Mouse (Mus musculus) stomach, embryonic 15.5 days (tissue): ENCODE data around the gene Huwe1. TPM values are rescaled to one million over a fixed set of nuclear protein-coding genes. Genes with fewer than 3 reads are reported as not detected.

ENCODE experiments used
- ATAC-seq: fragments of 200-750 bp; cut with Nextera tagmentation; 2 replicates; pipeline ENCODE4 v1.8.0; 2017; ENCODE audit warnings: low read depth, moderate number of reproducible peaks, moderate TSS enrichment; ENCODE audit not compliant: insufficient read depth, low FRiP score
- H3K27ac ChIP-seq: fragments of 300-500 bp; sonication (generic); 2 replicates; pipeline ENCODE4 v1.5.1; 2015; ENCODE audit warnings: mild to moderate bottlenecking, inconsistent platforms
- H3K27me3 ChIP-seq: fragments of 300-500 bp; sonication (generic); replicated peaks from 2 replicates; pipeline ENCODE4 v1.6.1; 2015; ENCODE audit warnings: inconsistent platforms
- H3K36me3 ChIP-seq: fragments of 300-500 bp; sonication (generic); 2 replicates; pipeline ENCODE4 v1.6.1; 2015; ENCODE audit warnings: inconsistent platforms
- H3K4me1 ChIP-seq: fragments of 300-500 bp; sonication (generic); 2 replicates; pipeline ENCODE4 v1.6.1; 2015; ENCODE audit warnings: inconsistent platforms
- H3K4me2 ChIP-seq: fragments of 300-500 bp; sonication (generic); 2 replicates; pipeline ENCODE4 v1.6.1; 2015; ENCODE audit warnings: mild to moderate bottlenecking, inconsistent platforms
- H3K4me3 ChIP-seq: fragments of 300-500 bp; sonication (generic); replicated peaks from 2 replicates; pipeline ENCODE4 v1.5.1; 2015; ENCODE audit warnings: inconsistent platforms
- H3K9ac ChIP-seq: fragments of 300-500 bp; sonication (generic); 2 replicates; pipeline ENCODE4 v1.6.1; 2015; ENCODE audit warnings: inconsistent platforms
- H3K9me3 ChIP-seq: fragments of 300-500 bp; sonication (generic); 2 replicates; pipeline ENCODE4 v1.6.1; 2016; ENCODE audit warnings: inconsistent platforms
- WGBS: fragments of 180-500 bp; shearing (Covaris S2); methylation state at CpG from one replicate; pipeline ENCODE4 v1.1.7; 2015; 5-methylcytosine and 5-hydroxymethylcytosine counted together
- polyA plus RNA-seq: library from polyadenylated mRNA; unstranded; fragments of >200 nt; fragmentation: Nextera tagmentation; extraction: Ambion mirVana; gene quantifications from 2 replicates; pipeline ENCODE4 v1.2.1, GENCODE M21; 2015

Gene Huwe1
- polyA plus RNA-seq, 1 experiment from 2014 or later, result 40.7 TPM

DNA sequence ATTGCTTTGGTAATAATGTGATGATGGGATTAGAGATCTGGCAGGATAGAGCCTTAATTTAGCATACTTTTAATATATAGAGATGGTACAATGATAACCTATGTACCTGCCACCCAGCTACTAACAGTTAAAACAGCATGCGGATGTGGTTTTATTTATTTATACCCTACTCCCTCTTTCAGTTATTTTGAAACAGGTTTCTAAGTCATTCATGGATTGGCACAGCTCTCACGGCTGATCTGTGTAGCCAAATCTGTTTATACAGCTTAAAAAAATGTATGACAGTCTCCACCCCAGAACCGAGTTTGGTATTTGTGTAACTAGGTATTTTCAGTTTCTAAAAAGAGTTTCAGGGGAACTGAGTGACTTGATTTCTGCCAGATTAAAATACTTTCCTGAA, 17.1 kb downstream of the Huwe1 start:
- ATAC-seq, result no peak
- Histone ChIP-seq H3K4me1 (no peaks in the 10 kb centered on the region), H3K27ac (no peak overlapping the region), H3K36me3 (no peaks in the 10 kb centered on the region), H3K9ac (no peak overlapping the region), H3K4me3 (no peak overlapping the region), H3K4me2 (no peak overlapping the region), H3K9me3 (no peaks in the 10 kb centered on the region), H3K27me3 (no peaks in the 10 kb centered on the region)
- 61% methylated on average over 3 of the region's 3 CpGs for WGBS

DNA sequence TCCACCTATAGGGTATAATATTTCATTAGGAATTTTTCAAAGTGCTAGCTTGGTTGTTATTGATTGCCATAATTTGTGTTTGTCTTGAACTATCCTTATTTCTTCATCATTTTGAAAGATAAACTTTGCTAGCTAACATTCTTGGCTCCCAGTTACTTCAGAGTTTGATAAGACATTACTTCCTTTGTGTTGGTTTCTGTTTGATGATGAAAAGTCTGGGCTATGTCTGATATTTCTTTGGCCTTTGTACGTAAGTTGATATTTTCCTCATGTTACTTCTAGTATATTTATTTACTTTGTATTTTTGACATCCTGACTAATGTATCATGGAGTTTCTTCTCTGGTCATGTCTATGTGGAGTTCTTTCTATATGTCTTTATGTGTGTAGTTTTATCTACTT, 28.4 kb downstream of the Huwe1 start:
- no peaks in the 10 kb centered on the region for H3K9me3 ChIP-seq
- H3K27me3 ChIP-seq, result no peaks in the 10 kb centered on the region
- H3K4me2 ChIP-seq, result no peak overlapping the region
- H3K36me3 ChIP-seq, result no peaks in the 10 kb centered on the region
- ATAC-seq, result no peak
- H3K4me1 ChIP-seq, result no peaks in the 10 kb centered on the region
- no peak overlapping the region for H3K27ac ChIP-seq
- no peak overlapping the region for H3K9ac ChIP-seq
- 84% methylated on average over 1 of the region's 1 CpGs for WGBS
- no peak overlapping the region for H3K4me3 ChIP-seq

DNA sequence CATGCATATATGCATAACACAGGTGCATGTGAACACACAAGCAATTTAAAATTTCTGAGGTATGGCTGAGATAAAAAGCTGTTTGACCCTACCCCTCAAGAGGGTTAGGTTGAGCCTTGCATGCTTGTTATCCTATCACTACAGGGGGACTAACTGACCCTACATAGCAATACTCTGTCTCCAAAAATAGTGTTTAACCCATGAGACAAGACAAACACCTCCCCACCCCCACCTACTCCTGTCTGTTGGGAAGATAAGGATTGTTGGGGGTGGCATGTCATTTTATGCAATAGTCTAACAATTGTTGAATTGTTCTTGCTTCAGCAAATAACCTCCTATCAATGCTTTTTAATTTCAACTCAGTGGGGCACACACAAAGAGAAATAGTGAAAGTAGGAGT, 30.7 kb downstream of the Huwe1 start:
- no peak overlapping the region for H3K9ac ChIP-seq
- H3K4me2 ChIP-seq, result no peak overlapping the region
- ATAC-seq, result no peak
- no peaks in the 10 kb centered on the region for H3K9me3 ChIP-seq
- H3K27me3 ChIP-seq, result no peaks in the 10 kb centered on the region
- H3K27ac ChIP-seq, result no peak overlapping the region
- H3K4me3 ChIP-seq, result no peak overlapping the region
- H3K36me3 ChIP-seq, result no peaks in the 10 kb centered on the region
- H3K4me1 ChIP-seq, result no peaks in the 10 kb centered on the region

DNA sequence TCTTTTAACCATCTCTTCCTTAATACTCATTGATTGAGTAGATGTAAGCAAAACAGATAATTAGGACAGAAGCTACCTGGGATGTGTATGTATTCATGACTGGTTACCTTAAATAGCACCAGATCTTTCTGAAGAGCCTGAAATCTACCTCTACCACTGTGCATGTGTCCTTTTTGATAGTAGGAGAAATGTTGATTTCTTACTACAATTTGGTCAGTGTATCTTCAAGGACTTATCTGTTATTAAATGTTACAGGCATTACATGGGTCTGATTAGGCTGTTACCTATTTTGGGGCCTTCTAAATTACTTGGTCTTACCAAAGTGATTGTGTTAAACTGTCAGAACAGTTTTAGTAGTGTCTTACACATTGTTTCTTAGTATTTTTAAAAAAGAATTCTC, 32.4 kb downstream of the Huwe1 start:
- Histone ChIP-seq H3K9me3 (no peaks in the 10 kb centered on the region), H3K4me2 (no peak overlapping the region), H3K36me3 (no peaks in the 10 kb centered on the region), H3K27me3 (no peaks in the 10 kb centered on the region), H3K9ac (no peak overlapping the region), H3K4me3 (no peak overlapping the region), H3K27ac (no peak overlapping the region), H3K4me1 (no peaks in the 10 kb centered on the region)
- no peak for ATAC-seq

DNA sequence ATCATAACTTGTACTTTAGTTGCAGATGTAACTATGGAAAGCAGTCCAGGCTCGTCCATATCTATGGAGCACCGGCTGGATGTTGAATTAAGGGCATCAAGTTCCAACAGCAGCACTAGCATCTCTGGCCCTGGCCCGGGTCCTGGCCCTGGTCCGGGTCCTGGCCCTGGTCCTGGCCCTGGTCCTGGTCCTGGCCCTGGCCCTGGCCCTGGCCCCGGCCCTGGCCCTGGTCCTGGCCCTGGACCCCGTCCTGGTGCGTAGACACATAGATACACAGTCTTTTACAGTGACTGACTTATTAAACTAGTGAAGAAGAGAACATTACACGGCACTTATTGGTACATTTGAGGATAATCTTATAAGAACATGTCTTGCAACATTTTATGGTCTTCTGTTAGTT, 58.8 kb downstream of the Huwe1 start:
- Histone ChIP-seq H3K27me3 (no peaks in the 10 kb centered on the region), H3K4me3 (no peak overlapping the region), H3K9ac (no peak overlapping the region), H3K36me3 (no peaks in the 10 kb centered on the region), H3K4me1 (no peaks in the 10 kb centered on the region), H3K27ac (no peak overlapping the region), H3K4me2 (no peak overlapping the region), H3K9me3 (no peaks in the 10 kb centered on the region)
- WGBS, result 91% methylated on average over 8 of the region's 8 CpGs
- no peak for ATAC-seq

DNA sequence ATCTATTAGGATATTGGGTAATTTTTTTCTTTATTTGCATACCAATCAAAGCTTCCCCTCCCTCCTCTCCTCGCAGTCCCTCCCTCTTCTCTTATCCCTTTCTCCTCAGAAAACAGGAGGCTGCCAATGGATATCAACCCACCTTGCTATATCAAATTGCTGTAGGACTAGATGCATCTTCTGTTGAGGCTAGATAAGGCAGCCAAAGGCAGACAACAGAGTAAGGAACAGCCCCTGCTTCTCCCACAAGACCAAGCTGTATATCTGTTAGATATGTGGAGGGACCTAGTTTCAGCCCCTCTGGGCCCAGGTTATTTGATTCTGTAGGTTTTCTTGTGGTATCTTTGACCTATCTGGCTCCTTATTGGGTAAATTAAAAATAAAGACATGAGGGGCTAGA, 110.1 kb downstream of the Huwe1 start:
- Histone ChIP-seq H3K27ac (no peak overlapping the region), H3K9me3 (no peaks in the 10 kb centered on the region), H3K36me3 (peaks cover 11% of the 10 kb centered on the region; the same call in 1 of the 2 replicates), H3K9ac (no peak overlapping the region), H3K27me3 (0 out of 2 replicates have a peak, but pooled peaks cover 2% of the 10 kb centered on the region), H3K4me3 (no peak overlapping the region), H3K4me1 (no peaks in the 10 kb centered on the region), H3K4me2 (no peak overlapping the region)
- WGBS, result 50% methylated on average over 1 of the region's 1 CpGs
- no peak for ATAC-seq

DNA sequence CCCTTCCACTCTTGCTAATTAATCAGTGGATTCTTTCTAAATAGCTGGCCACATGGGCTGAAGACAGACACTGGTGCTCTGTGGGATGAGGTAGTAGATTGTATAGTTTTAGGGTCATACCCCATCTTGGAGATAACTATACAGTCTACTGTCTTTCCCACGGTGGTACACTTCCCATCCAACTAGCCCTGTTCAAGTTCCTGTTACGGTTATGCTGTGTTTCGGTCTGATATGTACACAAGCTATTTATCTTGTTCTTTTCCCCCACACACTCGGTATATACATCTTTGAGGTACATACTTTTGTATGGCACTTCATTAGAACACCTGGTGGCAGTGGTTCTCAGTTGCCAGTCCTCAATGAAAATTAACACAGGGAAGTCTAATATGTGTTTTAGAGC, 111.7 kb downstream of the Huwe1 start:
- Histone ChIP-seq H3K9me3 (no peaks in the 10 kb centered on the region), H3K4me2 (no peak overlapping the region), H3K4me1 (no peaks in the 10 kb centered on the region), H3K36me3 (peaks cover 7% of the 10 kb centered on the region; the same call in 1 of the 2 replicates), H3K4me3 (no peak overlapping the region), H3K27ac (no peak overlapping the region), H3K9ac (no peak overlapping the region), H3K27me3 (0 out of 2 replicates have a peak, but pooled peaks cover 3% of the 10 kb centered on the region)
- ATAC-seq, result no peak
- 88% methylated on average over 4 of the region's 4 CpGs for WGBS

DNA sequence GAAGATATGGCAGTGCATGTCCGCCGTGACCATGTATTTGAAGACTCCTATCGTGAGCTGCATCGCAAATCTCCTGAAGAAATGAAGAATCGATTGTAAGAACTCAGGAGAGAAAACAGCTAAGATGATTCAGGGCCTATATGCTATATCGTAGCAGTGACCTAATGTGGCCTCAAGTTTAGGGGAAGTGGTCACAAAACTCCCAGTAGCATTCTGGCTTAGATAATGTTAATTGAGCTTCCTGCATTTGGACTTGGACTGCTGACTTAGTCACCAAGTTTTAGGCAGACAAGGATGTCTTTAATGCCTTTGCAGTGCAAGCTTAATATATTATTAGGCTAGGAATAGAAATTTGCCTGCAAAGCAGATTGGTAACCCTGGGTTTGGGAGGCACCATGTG, 128.8 kb downstream of the Huwe1 start:
- Histone ChIP-seq H3K27me3 (no peaks in the 10 kb centered on the region), H3K4me1 (no peaks in the 10 kb centered on the region), H3K9ac (no peak overlapping the region), H3K36me3 (peaks cover 3% of the 10 kb centered on the region), H3K9me3 (no peaks in the 10 kb centered on the region), H3K27ac (no peak overlapping the region), H3K4me2 (no peak overlapping the region), H3K4me3 (no peak overlapping the region)
- WGBS, result 93% methylated on average over 6 of the region's 6 CpGs
- ATAC-seq, result no peak

DNA sequence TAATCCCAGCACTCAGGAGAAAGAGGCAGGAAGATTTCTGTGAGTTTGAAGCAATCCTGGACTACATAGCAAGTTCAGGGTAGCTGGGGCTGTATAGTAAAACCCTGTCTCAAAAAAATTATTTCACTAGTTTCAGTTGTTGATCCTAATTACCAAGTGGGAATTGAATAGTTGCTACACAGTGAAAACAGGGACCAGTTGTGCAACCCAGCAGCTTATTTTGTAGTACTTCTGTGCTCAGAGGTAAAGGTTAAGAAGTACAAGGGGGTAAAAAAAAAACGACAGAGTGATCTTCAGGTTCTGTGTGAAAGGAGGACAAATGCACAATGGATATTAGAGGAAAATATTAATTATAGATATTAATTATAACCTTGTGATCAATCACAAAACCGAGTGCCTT, 138.2 kb downstream of the Huwe1 start:
- no peak overlapping the region for H3K27ac ChIP-seq
- no peaks in the 10 kb centered on the region for H3K27me3 ChIP-seq
- ATAC-seq, result no peak
- peaks cover 3% of the 10 kb centered on the region; the same call in 1 of the 2 replicates for H3K36me3 ChIP-seq
- no peak overlapping the region for H3K4me2 ChIP-seq
- H3K4me1 ChIP-seq, result no peaks in the 10 kb centered on the region
- no peak overlapping the region for H3K4me3 ChIP-seq
- no peaks in the 10 kb centered on the region for H3K9me3 ChIP-seq
- 43% methylated on average over 2 of the region's 2 CpGs for whole genome bisulfite sequencing
- H3K9ac ChIP-seq, result no peak overlapping the region

DNA sequence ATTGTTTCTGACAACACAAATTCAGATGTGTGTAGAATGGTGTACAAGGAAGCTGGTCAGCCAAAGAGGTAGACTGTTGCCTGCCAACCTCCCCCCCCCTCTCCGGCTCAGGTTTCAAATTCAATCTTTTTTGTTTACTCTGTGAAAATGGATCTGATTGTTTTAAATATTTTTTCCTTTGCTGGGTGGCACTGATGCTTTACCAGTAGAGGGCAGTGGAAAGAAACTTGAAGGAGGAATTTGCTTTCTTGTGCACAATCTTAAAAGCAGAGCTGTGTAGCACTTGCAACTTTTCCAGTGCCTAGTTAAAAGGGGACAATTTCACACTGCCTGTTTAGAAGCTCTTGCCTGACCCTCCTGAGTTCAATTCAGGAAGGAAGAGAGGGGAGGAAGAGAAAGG, 146.4 kb downstream of the Huwe1 start:
- Histone ChIP-seq H3K27me3 (no peaks in the 10 kb centered on the region), H3K4me1 (no peaks in the 10 kb centered on the region), H3K9me3 (no peaks in the 10 kb centered on the region), H3K9ac (no peak overlapping the region), H3K4me3 (no peak overlapping the region), H3K4me2 (no peak overlapping the region), H3K27ac (no peak overlapping the region), H3K36me3 (no peaks in the 10 kb centered on the region)
- no peak for ATAC-seq
- WGBS, result 28% methylated on average over 1 of the region's 1 CpGs

DNA sequence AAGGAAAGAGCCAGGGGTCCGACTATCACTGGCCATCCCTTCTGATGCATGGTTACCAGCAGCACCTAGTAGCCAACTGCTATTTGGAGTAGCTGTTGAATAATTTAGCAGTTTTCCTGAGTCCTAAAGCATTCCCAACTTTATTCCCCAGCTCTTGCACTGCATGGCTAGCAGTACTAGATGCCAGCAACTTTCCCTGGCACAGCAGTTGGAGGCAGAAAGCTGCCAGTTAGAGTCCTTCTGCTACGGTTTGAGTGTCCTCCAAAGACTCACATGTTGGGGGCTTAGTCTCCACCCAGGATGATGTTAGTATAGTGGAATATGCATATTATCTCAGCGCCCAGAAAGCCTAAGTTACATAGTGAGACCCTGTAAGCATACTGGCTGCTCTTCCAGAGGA, 147.2 kb downstream of the Huwe1 start:
- Histone ChIP-seq H3K9ac (no peak overlapping the region), H3K4me3 (no peak overlapping the region), H3K27me3 (no peaks in the 10 kb centered on the region), H3K4me1 (no peaks in the 10 kb centered on the region), H3K4me2 (no peak overlapping the region), H3K9me3 (no peaks in the 10 kb centered on the region), H3K36me3 (no peaks in the 10 kb centered on the region), H3K27ac (no peak overlapping the region)
- 58% methylated on average over 3 of the region's 3 CpGs for WGBS
- ATAC-seq, result no peak

DNA sequence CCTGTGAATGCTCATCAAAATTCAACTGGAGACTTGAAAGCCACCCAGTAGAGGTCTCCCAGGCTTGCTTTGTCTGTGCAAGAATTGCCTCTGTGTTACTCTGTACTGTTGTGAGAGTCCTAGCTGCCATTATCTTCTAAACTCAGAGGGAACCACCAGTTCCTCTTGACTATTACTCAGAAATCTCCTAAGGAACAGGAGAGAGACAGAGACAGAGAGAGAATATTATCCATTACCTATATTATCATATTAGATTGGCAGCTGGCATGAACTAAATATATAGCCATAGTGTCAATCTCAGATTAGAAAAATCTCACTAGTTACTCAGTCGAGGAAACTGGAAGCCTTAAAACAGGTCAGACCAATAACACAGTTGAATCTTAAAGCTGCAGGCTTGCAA, 149.6 kb downstream of the Huwe1 start:
- H3K27ac ChIP-seq, result no peak overlapping the region
- H3K36me3 ChIP-seq, result no peaks in the 10 kb centered on the region
- no peak overlapping the region for H3K4me3 ChIP-seq
- WGBS, result 33% methylated on average over 1 of the region's 1 CpGs
- H3K4me2 ChIP-seq, result no peak overlapping the region
- no peak overlapping the region for H3K9ac ChIP-seq
- H3K9me3 ChIP-seq, result no peaks in the 10 kb centered on the region
- H3K27me3 ChIP-seq, result no peaks in the 10 kb centered on the region
- no peak for ATAC-seq
- H3K4me1 ChIP-seq, result no peaks in the 10 kb centered on the region

DNA sequence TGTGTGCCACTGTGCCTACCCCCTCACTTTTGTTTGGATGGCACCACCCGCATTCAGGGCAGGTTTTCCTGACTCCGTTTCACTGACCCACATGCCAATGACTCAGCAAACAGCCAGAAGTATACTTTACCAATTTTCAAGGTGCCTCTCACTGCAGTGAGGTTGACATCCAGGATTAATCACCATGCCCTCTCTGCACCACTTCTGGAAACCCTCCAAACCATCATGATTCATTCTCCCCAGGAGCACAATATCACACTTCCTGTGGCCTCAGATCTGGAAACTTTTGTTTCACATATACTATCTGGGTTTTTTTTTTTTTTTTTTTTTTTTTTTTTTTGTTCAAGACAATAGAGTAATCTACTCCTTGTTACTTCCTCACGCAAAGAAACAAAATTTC, 150.6 kb downstream of the Huwe1 start:
- WGBS, result 52% methylated on average over 3 of the region's 3 CpGs

More for the DNA sequence above, 150.6 kb downstream of the Huwe1 start:
- Histone ChIP-seq H3K27me3 (no peaks in the 10 kb centered on the region), H3K9me3 (no peaks in the 10 kb centered on the region), H3K4me1 (no peaks in the 10 kb centered on the region), H3K4me3 (no peak overlapping the region), H3K36me3 (no peaks in the 10 kb centered on the region), H3K4me2 (no peak overlapping the region), H3K9ac (no peak overlapping the region), H3K27ac (no peak overlapping the region)
- ATAC-seq, result no peak
